Mouse (Mus musculus): Measurements from ENCODE around the gene Ptprg. TPM values are rescaled to one million over a fixed set of nuclear protein-coding genes. Genes with fewer than 3 reads are reported as not detected.

Ptprg gene
- polyA plus RNA-seq, 1 experiment: 22.0 TPM

GRCm38 (mm10) chr14:11881082-11881481 is 327.8 kb downstream of the Ptprg start:
- DNase-seq: no peak
- Histone ChIP-seq H3K4me3 (replicated peaks; ENCODE audit: insufficient read depth, low read depth, low read length) (no peak overlapping the region), H3K27ac (ENCODE audit: insufficient read depth, low read length) (no peak overlapping the region), H3K27me3 (ENCODE audit: control insufficient read depth, insufficient read depth, low read length) (no peaks in the 10 kb centered on the region), H3K4me1 (ENCODE audit: control insufficient read depth, insufficient read depth, low read length) (0 out of 2 replicates have a peak, but pooled peaks cover 4% of the 10 kb centered on the region)
- TF ChIP-seq CTCF (IDR thresholded peaks at IDR 0.05; ENCODE audit: borderline replicate concordance, insufficient read depth, low read depth, low read length): no peak
- TF ChIP-seq POLR2A (IDR thresholded peaks at IDR 0.05; ENCODE audit: borderline replicate concordance, insufficient read depth, low read length): no peak
- WGBS: 88% methylated on average over 3 of the region's 3 CpGs

DNA sequence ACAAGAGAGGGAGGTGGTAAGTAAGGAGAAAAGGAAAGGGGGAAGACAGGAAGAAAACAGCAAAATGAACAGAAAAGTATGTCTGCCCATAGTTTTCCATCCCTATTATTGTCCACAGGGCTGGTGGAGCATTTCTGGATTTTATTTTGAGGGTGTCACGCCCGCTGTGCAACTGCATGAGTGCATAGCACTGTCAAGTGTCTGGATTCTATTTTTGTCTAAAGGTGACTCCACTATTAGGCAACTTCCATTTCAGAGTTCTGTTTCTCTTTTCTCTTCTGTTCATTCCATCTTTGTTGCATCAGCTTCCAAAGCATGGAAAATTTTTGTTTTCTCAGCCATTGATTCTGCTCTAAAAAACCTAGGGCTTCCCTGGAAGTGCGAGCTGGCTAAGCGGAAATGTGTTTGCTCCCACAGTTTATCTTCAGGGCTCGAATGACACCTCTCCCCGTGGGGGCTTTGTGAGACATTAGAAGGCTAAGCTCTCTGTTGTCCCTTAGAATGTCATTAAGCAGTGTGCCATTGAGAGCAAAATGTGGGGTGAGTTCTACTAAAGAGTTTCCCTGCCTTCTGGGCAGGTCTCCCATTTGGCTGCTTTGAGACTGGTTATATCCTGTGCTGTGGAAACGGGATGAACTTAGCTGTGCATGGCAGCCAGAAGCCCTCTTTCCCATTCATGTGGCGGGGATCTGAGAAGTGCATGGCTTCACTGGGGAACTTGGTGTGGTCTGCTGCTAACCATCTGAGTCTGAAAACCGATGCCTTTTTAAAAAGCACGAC is 330.0 kb downstream of the Ptprg start:
- H3K27ac ChIP-seq (ENCODE audit: insufficient read depth, low read length): no peak overlapping the region
- 50% methylated on average over 10 of the region's 10 CpGs for WGBS

DNA sequence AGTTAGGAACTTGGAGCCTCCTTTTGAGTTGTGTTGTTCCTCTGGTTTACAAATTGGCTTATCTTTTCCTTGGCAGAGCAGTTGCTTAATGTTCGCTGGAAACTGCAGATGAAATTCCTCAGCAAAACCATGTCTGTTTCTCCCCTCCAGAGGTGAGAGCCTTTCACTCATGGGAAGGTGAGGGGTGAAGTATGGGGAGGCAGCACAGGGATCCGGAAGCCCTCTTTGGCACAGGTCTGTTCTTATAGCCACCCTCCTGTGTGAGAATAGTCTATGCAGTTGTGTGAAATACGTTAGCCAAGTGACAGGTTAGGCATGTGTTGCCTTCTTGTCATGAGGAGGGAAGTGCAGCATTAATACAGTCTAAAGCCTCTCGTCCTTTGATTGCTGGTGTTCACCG is 330.7 kb downstream of the Ptprg start:
- Histone ChIP-seq H3K4me1 (ENCODE audit: control insufficient read depth, insufficient read depth, low read length) (0 out of 2 replicates have a peak, but pooled peaks cover 4% of the 10 kb centered on the region), H3K27me3 (ENCODE audit: control insufficient read depth, insufficient read depth, low read length) (no peaks in the 10 kb centered on the region), H3K4me3 (replicated peaks; ENCODE audit: insufficient read depth, low read depth, low read length) (no peak overlapping the region), H3K27ac (ENCODE audit: insufficient read depth, low read length) (no peak overlapping the region)
- WGBS: 66% methylated on average over 5 of the region's 5 CpGs
- DNase-seq: no peak
- no peak for TF ChIP-seq POLR2A (IDR thresholded peaks at IDR 0.05; ENCODE audit: borderline replicate concordance, insufficient read depth, low read length)
- TF ChIP-seq CTCF (IDR thresholded peaks at IDR 0.05; ENCODE audit: borderline replicate concordance, insufficient read depth, low read depth, low read length): no peak

More for the DNA sequence above, 330.0 kb downstream of the Ptprg start:
- Histone ChIP-seq H3K27me3 (ENCODE audit: control insufficient read depth, insufficient read depth, low read length) (no peaks in the 10 kb centered on the region), H3K4me1 (ENCODE audit: control insufficient read depth, insufficient read depth, low read length) (0 out of 2 replicates have a peak, but pooled peaks cover 4% of the 10 kb centered on the region), H3K4me3 (replicated peaks; ENCODE audit: insufficient read depth, low read depth, low read length) (no peak overlapping the region)
- peak; percentile 19 to 29 for DNase-seq
- TF ChIP-seq CTCF (IDR thresholded peaks at IDR 0.05; ENCODE audit: borderline replicate concordance, insufficient read depth, low read depth, low read length) (no peak), POLR2A (IDR thresholded peaks at IDR 0.05; ENCODE audit: borderline replicate concordance, insufficient read depth, low read length) (no peak)

GRCm38 (mm10) chr14:11886417-11886816 is 333.1 kb downstream of the Ptprg start:
- no peak overlapping the region for H3K4me3 ChIP-seq (replicated peaks; ENCODE audit: insufficient read depth, low read depth, low read length)
- DNase-seq: peak in 1 of 2 experiments; percentile 16
- TF ChIP-seq CTCF (IDR thresholded peaks at IDR 0.05; ENCODE audit: borderline replicate concordance, insufficient read depth, low read depth, low read length) (no peak), POLR2A (IDR thresholded peaks at IDR 0.05; ENCODE audit: borderline replicate concordance, insufficient read depth, low read length) (no peak)

DNA sequence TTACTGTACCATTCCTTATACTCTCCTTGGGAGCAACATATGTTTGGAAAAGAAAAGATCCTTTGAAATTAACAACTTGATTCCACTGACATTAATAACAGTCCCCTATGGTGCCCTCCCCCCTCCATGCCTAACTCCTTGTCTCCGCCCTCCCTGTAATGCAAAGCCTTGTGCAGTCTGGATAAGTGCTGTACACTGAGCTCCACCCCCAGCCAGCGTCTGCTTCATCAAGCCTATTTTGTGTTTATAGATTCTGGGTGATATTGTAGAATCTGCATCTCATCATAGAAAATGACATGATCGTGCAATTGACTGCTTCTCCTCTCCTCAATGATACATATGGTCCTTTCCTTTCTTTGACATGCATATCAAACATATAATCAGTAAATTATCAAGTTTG is 337.6 kb downstream of the Ptprg start:
- 82% methylated on average over 3 of the region's 3 CpGs for WGBS

More at GRCm38 (mm10) chr14:11886417-11886816, 333.1 kb downstream of the Ptprg start:
- Histone ChIP-seq H3K27me3 (ENCODE audit: control insufficient read depth, insufficient read depth, low read length) (no peaks in the 10 kb centered on the region), H3K4me1 (ENCODE audit: control insufficient read depth, insufficient read depth, low read length) (0 out of 2 replicates have a peak, but pooled peaks cover 4% of the 10 kb centered on the region), H3K27ac (ENCODE audit: insufficient read depth, low read length) (no peak overlapping the region)
- 58% methylated on average over 3 of the region's 3 CpGs for WGBS

DNA sequence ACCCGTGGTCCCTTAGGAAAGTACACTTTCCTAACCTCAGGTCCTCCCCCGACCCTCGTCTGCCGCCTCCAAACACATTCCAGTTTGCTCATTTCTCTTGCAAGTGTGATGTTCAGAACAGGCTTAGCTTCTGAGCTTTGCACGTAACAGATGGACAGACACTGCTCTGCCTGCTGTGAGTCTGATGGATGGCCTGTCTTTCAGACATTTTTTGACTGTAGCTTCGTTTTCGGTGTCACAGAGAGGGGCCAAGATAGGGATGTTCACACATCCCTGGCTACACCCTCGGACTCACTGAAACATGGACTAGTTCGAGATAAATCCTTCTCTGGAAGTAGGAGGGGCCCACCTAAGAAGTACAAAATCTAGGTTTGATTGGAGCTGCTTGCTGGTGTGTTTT is 339.3 kb downstream of the Ptprg start:
- DNase-seq: no peak
- Histone ChIP-seq H3K4me3 (replicated peaks; ENCODE audit: insufficient read depth, low read depth, low read length) (no peak overlapping the region), H3K27ac (ENCODE audit: insufficient read depth, low read length) (no peak overlapping the region), H3K27me3 (ENCODE audit: control insufficient read depth, insufficient read depth, low read length) (no peaks in the 10 kb centered on the region), H3K4me1 (ENCODE audit: control insufficient read depth, insufficient read depth, low read length) (peaks cover 5% of the 10 kb centered on the region)
- 36% methylated on average over 9 of the region's 9 CpGs for WGBS
- TF ChIP-seq POLR2A (IDR thresholded peaks at IDR 0.05; ENCODE audit: borderline replicate concordance, insufficient read depth, low read length) (no peak), CTCF (IDR thresholded peaks at IDR 0.05; ENCODE audit: borderline replicate concordance, insufficient read depth, low read depth, low read length) (no peak)

More for the DNA sequence above, 337.6 kb downstream of the Ptprg start:
- Histone ChIP-seq H3K4me1 (ENCODE audit: control insufficient read depth, insufficient read depth, low read length) (peaks cover 5% of the 10 kb centered on the region), H3K27me3 (ENCODE audit: control insufficient read depth, insufficient read depth, low read length) (no peaks in the 10 kb centered on the region), H3K4me3 (replicated peaks; ENCODE audit: insufficient read depth, low read depth, low read length) (no peak overlapping the region), H3K27ac (ENCODE audit: insufficient read depth, low read length) (no peak overlapping the region)
- DNase-seq: no peak
- TF ChIP-seq CTCF (IDR thresholded peaks at IDR 0.05; ENCODE audit: borderline replicate concordance, insufficient read depth, low read depth, low read length) (no peak), POLR2A (IDR thresholded peaks at IDR 0.05; ENCODE audit: borderline replicate concordance, insufficient read depth, low read length) (no peak)

DNA sequence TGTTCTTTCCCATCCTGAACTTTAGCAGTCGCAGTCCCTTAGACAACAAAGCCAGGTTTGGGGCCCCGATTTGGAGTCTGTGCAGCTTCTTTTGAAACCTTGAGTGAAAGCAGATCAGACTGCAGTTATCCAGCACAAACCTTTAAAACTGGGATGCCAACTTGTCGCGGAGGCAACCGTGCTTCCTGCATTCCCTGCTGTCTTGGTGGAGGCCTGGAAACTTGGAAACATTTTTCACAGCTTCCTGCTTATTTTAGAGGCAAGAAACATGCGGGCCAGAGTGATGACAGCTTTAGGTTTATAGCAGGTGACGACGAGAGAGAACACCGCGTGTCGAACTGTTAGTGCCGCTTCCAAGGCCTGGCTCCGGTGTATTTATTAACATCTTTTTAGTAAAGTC is 342.2 kb downstream of the Ptprg start:
- no peak for TF ChIP-seq POLR2A (IDR thresholded peaks at IDR 0.05; ENCODE audit: borderline replicate concordance, insufficient read depth, low read length)
- no peak for TF ChIP-seq CTCF (IDR thresholded peaks at IDR 0.05; ENCODE audit: borderline replicate concordance, insufficient read depth, low read depth, low read length)
- 76% methylated on average over 13 of the region's 13 CpGs for WGBS
- Histone ChIP-seq H3K27ac (ENCODE audit: insufficient read depth, low read length) (no peak overlapping the region), H3K4me1 (ENCODE audit: control insufficient read depth, insufficient read depth, low read length) (peaks cover 5% of the 10 kb centered on the region), H3K4me3 (replicated peaks; ENCODE audit: insufficient read depth, low read depth, low read length) (no peak overlapping the region), H3K27me3 (ENCODE audit: control insufficient read depth, insufficient read depth, low read length) (no peaks in the 10 kb centered on the region)
- DNase-seq: no peak

DNA sequence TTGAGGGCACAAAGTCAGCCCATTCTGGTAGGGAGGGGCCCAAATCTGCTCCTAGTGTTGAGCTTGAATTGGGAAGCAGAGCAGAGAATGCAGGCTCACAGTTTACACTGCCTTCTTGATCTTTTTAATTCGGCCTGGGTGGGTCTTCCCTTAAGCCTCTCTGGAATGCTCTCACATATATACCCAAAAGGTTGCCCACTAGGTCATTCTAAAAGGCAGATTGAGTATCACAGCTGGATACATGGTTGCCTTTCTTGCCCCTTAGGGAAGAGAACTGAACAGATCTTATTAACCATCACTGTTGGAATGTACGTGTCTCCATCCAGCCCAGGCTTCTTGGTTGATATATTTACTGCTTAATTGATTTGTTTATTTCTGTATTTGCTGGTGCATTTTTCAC is 349.5 kb downstream of the Ptprg start:
- H3K27ac ChIP-seq (ENCODE audit: insufficient read depth, low read length): no peak overlapping the region
- WGBS: 65% methylated on average over 2 of the region's 2 CpGs
- H3K4me1 ChIP-seq (ENCODE audit: control insufficient read depth, insufficient read depth, low read length): peaks cover 3% of the 10 kb centered on the region; the same call in 1 of the 2 replicates
- TF ChIP-seq CTCF (IDR thresholded peaks at IDR 0.05; ENCODE audit: borderline replicate concordance, insufficient read depth, low read depth, low read length) (no peak), POLR2A (IDR thresholded peaks at IDR 0.05; ENCODE audit: borderline replicate concordance, insufficient read depth, low read length) (no peak)
- no peak for DNase-seq
- H3K4me3 ChIP-seq (replicated peaks; ENCODE audit: insufficient read depth, low read depth, low read length): no peak overlapping the region
- no peaks in the 10 kb centered on the region for H3K27me3 ChIP-seq (ENCODE audit: control insufficient read depth, insufficient read depth, low read length)

All from cerebellum, adult 2 months (tissue).